Mouse (Mus musculus) fat pad, adult 2 months (tissue): ENCODE results near the gene Cd79b.

Experiments
- DNase-seq: peaks from one replicate; pipeline ENCODE4 v3.0.0-alpha.2; 2011; ENCODE audit warnings: low read depth, low spot score; ENCODE audit errors: extremely low read depth

Gene Cd79b

DNA sequence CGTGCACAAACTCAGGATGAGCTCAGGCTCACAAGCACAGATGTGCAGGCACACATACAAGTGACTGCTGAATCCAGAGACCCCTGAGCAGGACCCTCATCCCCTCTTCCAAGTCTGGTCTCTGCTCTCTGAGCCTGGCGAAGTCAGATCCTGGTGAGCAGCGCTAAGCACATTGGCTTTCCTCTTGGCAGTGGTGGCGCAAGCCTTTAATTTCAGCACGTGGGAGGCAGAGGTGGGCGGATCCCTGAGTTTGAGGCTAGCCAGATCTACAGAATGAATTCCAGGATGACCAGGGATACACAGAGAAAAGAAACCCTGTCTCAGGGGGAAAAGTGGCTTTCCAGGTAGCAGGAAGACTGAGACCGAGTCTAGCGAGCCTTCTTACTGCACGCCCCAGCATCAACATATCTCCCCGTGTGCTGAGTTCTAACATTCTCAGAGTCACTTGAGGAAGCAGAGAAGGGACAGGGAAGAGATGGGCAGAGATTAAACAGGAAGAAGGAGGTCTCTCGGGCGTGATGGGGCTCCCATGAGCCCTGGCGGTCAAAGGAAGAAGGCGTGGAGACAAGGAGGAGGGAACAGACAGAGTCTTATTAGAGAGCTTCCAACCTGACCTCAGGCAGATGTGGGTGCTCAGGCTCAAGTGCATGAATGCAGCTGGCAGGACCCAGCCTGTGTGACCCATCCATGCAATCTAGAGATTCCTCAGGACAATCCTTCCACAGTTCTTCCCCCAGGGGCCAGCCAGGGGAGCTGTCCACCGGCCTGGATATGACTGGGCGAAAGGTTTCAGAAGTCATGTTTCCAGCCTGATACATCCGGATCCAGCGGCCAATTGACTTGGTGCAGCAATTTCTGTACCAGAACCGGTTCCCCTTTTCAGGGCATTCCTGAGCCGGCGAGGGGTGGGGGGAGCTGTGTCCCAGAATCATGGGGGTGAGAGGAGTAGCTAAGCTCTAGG is 4.1 kb upstream of the Cd79b start:
- DNase-seq = no peak

DNA sequence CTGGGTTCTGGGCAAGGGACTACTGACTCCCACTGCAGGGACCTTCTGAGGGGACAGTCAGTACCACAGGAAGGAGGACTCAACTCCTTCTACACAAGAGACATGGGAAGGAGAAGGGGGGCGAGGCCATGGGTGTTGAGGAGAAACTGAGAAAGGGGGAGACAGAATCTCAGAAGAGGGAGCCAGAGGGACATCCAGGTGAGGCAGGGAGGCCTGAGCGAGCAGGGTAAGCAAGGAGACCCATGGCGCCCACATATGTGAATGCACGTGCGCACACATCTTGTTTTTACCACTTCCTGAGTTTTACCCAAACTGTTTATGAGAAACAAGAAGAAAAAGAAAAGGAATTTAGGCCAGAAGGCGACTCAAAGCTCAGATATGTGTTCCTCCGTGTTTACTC is 3.2 kb upstream of the Cd79b start:
- DNase-seq = no peak

DNA sequence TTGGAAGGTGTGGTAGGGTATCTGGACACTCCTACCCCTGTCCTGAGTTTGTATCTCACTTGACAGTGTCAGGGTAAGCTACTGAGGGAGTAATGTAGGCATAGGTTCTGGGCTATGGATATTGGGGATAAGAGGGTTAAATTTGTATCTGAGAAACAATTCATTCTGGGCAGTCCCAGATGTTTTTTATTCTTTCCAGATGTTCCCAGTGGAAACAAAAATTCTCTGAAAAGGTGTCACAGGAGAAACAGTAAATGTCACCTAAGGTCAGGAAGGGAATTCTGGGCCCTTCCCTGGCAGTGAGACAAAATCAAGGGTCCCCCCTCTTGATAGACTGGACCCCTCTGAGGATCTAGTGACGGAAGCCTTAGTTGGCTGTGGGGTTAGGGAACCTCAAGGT is 1.9 kb upstream of the Cd79b start:
- DNase-seq = no peak

DNA sequence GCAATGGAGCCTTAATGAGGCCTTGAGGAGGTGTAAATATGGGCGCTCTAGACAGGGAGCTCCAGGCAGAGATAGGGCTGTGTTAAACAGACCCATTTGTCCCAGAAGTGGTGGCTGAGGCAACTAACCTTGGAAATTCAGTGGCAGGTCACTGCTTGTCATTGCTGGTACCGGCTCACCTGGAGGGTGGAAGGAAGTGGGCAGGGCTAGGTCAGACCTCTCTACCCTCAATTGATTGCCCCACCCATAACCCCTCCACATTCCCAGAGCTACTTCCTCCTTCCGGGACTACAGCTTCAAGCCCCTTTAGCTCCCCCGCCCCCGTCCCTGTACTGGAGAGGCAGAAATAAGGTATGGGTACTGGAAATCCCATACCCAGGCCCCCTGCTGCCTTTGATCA is 1.0 kb downstream of the Cd79b start:
- no peak for DNase-seq

DNA sequence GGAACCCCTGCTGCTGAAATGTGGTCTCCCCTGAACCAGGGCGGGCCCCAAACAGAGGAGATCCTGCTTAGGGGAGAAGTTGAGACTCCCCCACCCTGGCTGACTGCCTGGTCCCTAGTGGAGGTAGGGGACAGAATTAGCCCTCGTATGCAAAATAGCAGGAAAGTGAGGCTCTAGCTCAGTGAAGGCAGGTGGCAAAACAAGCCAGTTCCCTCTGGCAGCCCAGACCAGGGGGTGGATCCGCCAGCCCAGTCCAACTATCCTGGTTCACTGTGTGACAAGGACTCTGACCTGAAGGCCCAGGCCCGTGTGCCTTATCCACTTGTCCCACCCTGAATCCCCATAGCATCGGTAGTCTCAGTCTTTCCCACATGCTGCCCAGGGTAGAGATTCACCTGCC is 4.4 kb downstream of the Cd79b start:
- DNase-seq = no peak

DNA sequence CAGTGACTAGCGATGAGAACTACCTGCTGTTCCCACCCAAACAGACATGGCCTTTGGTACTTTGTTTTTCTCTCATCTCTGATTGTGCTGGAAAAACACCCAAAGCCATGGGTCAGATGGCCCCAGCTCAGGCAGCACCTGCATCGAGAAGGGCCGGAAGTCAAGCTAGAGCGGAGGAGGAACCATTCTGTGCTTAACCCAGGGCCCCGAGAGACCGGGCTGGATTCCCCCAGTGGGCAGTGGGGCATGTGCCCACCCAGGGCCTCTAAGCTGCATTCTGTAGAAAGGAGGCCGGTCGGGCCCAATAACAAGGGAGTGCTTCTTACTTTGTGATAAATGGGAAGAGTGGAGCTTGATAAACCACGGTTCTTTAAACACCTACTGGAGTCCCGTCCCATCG is 6.4 kb downstream of the Cd79b start:
- DNase-seq = no peak

DNA sequence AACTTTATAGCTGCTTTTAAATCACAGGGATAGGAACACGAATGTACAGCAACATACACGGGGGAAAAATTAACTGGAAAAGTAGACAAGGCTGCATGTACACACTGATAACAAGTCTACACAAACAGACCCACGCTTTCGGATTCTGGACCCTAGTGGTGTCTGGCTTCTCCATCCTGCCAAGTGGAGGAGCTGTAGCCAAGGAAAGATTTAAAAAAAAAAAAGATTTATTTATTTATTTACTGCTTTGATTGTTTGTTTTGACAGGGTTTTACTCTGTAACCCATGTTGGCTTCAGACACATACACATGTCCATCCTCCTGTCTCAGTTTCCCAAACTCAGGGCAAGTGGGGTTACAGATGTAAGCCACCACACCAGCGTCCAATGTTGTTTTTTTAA is 7.1 kb downstream of the Cd79b start:
- DNase-seq = no peak

DNA sequence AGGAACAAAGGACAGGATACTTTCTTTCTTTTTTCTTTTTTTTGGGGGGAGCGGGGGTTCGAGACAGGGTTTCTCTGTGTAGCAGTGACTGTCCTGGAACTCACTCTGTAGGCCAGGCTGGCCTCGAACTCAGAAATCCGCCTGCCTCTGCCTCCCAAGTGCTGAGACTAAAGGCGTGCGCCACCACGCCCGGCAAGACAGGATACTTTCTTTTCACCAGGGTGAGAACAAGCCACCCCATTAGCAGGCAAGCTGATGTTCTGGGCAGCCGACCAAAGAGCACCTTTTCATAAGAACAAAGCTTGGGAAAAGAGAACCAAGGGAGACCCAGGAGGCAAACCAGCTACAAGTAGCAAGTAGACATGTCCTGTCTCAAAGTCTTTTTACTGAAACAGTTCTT is 7.8 kb downstream of the Cd79b start:
- DNase-seq = no peak

DNA sequence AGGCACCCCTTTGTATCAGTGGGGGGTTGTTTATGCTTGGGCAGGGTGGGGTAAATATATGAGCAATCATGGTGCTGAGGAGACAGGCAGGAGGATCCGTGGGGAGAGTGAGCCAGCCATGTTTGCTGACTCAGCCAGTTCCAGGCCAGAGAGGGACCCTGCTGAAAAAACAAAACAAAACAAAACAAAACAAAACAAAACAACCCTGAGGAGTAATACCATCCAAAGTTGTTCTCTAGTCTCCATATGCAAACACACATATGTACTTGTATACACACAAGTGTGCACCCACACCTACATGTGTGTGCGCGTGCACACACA is 8.5 kb downstream of the Cd79b start:
- DNase-seq = no peak

DNA sequence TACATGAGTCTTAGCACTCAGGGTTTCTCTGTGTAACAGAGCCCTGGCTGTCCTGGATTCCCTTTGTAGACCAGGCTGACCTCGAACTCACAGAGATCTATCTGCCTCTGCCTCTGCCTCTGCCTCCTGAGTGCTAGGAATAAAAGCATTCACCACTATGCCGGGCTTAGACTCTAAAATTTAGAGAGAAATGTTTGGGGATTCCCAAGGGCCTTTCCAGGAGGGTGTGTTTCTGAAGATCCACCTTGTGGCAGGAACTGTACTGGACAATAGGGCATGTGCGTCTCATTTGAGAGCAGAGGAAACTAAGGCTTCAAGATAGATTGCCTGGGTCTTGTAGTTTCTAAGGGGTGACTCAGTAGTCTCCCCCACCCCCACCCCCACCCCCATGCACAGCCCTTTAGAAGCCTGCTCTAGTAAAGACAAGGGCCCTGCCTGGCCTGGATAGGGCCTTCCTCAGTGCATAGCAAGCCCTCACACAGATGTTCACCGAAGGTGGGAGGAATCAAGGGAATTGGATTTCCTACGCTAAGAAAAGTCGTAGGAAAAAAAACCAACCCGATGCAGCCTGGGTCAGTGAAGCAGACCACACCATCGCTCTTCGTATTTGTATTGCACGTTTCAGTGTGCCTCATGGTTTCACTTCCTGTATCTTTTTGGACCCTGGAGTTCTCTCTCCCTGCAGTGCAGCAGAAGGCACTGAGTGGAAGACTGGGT is 9.1 kb downstream of the Cd79b start:
- no peak for DNase-seq

DNA sequence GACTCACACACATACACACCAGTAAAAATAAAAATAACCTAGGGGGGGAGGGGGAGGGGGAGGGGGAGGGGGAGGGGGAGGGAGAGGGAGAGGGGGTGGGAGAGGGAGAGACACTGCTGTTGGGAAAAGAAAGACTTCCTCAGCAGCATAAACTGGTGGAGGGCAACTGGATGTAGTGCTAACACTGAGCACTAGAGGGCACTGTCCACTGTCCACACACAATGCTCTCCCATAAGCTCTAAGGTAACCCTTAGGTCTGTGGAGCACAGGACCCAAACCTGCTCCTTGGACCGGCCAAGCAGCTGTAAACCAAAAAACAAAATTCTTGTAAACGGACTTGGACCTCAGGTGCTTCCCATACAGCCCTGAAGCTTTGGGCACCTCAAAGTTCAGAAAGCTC is 11.9 kb downstream of the Cd79b start:
- DNase-seq = no peak

DNA sequence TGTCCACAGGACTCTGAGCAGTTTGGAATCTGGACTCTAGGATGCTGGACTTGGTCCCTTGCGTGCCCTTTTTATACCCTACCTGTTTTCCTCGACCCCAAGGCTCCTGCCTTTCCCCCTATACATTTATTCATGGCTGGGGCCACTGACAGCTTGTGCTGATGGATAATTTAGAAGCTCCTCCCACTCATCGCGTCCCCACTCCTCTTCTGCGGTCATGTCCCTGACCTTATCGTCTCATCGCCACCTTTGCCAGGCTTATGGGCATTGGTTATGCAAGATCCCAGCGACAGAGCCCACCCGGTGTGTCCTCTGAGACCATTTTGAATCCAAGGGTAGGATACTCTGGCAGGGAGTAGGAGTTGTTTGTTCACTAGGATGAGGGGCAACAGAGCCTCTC is 12.8 kb downstream of the Cd79b start, which contains the start of gene Gh:
Gh (minus strand) TSS at position 101 of the 400 bp plus-strand sequence.
- DNase-seq = no peak

DNA sequence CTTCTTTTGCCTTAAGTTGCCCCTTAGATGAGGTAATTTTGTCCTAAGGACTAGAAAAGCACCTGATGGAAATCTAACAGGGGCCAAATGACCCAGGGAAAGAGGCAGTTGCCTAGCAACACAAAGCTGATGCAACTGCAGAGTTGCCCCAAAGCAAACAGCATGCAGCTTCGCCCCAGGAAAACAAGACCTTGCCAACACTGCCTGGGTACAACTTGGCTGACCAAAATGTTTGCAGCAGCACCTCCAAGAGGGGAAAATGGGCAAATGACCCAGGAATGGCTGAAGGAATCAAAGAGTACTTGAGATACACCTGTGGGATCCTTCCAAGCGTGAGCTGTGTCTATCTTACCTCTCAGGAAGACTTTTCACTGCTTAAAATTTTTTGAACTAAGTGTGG is 22.7 kb downstream of the Cd79b start:
- DNase-seq = no peak

DNA sequence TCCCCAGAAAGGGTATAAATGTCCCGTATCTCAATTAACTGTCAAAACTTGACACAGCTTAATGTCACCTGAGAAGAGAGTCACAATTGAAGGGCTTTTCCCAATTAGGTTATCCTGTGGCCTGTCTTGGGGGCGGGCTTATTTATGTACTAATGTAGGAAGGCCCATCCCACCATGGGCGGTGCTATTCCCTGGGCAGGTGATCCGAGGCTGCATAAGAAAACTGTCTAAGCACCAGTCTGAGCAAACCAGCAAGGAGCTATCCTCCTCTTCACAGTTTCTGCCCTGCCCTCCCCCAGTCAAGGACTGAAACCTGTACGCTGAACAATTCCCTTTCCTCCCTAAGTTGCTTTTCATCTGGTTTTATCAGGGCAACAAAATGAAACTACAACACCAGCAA is 24.2 kb downstream of the Cd79b start:
- no peak for DNase-seq

DNA sequence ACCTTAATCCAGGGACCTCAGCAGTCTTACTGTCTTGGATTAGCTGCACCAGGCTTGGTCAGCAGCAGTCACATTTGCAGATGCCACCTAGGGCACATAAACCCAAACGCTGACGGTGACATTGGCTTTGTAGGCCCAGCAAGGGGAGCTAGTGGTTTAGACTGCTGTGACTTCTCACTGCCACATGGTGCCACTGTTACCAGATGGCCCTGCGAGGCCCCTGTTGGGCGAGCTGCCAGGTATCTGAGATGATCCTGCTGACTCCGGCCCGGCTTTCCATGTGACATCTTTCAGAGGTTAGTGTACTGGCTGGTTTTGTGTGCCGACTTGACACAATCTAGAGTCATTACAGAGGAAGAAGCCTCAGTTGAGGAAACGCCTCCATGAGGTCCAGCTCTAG is 25.2 kb downstream of the Cd79b start:
- no peak for DNase-seq

DNA sequence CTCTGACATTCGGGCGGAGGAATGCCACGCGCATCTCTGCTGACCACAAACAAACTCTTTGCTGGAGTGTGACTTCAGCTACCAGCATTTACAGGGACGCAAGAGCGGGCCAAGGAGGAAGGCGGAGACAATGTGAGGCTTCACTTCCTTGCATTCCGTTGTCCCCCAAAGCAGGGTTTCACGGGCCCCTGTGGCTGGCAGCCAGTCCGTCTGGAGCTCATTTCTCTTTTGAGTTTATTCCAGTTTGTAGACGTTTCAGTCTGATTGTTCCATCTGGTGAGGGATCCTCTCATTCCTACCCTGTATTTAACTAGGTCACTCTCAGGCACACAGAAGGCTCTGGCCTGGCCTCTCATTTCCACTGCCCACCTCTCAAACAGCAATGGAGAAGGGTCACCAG is 27.6 kb downstream of the Cd79b start:
- DNase-seq = no peak

DNA sequence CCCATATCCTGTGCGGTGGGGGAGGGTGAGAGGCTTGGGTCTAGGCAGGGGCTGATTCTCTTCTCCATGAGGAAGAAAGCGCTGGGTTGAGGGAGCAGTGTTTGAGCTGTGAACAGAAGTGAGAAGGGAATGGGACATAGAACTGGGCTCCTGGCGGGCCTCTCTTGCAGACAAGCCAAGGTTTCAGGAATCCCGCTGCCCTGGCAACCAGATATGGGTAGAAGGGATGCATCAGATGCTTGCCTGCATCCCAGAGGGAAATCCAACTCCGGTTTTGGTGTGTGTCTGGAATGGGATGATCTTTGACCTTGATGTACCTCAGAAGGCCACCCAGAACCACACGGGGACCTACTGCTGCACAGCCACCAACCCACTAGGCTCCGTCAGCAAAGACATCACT is 28.4 kb downstream of the Cd79b start:
- DNase-seq = no peak

DNA sequence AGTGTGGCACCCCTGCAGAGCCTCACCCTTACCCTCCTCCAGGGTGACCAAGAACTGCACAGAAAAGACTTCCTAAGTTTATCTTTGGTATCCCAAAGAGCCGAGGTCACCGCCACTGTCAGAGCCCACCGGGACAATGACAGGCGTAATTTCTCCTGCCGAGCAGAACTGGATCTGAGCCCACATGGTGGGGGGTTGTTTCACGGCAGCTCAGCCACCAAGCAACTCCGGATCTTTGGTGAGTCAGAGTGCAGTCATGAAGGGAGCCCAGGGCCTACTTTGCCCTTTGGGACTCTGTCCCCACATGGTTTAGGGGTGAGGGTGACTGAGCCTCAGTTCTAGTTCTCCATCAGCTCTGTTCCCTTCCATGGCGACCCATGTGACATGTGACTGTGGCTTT is 30.4 kb downstream of the Cd79b start:
- DNase-seq = no peak

DNA sequence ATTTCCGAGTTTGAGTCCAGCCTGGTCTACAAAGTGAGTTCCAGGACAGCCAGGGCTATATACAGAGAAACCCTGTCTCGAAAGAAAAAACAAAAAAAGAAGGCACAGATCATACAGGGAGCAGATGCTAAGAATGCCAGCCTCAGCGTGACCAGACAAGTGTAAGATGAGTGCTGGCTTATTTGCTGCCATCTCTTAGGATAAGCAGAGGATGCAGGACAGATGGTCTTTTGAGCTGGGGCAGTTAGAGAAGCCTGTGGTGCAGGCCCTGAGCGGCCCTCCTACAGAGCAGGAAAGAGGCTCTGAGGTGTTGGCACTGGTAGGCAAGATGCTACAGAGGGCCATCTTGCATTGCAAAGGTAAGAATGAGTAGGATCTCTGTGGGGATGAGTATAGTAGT is 31.2 kb downstream of the Cd79b start:
- no peak for DNase-seq

DNA sequence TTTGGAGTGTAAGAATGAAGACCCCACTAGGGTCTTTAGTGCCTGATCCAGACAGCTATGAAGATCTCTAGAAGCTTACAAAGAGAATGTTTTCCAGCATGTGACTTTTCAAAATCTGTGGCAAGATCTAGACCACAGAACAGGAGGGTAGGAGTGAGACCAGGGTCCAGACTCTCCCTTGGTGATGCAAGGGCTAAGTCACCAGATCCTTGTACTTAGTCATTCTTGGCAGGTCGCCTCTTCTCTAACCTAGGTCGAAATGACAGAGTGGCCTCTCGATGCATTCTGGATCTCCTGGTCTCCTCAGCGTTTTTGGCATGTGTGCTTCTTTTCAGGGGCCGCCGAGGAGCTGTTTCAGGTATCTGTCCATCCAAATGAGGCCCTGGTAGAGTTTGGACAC is 32.1 kb downstream of the Cd79b start:
- no peak for DNase-seq

DNA sequence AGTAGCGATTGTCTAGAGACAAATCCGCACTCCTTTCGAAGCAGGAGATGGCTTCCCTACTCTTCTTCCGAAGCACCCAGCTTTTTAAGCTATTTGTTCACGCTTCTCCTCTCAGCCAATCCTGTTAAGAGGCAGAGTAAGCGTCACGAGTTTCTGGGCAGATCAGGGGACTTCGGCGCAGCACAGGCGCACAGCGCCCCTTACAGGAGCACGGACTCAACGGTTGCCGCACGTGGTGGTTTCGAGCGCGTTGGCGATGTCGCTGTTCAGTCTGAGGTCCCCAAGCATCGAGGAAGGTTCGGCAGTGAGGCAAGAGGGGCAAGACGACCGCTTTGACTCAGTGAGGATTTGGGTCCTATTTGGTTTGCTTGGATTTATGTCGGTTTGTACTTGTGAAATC is 38.1 kb downstream of the Cd79b start, which contains the start of gene Tcam1:
Tcam1 (plus strand) TSS at position 219 of the 400 bp plus-strand sequence.
- no peak for DNase-seq

DNA sequence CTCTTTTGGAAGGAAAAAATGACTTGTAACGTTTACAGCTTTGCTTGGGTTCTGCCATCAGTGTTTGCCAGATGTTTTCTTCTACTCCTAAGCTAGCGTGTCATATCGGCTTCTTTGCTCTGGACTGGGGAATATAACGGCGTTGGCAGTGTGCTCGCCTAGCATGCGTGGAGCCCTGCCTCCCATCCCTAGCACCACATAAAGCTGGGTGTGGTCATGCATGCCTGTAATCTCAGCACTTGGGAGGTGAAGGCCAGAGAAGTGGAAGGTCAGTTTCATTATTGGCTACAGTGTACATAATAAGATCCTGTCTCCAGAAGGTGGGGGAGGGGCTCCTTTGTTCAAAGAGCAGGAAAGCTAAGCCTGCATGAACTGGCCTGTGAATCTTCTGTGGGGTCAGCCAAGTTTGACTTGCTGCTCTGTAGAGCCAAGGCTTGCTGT is 39.6 kb downstream of the Cd79b start:
- no peak for DNase-seq
